Mouse (Mus musculus) embryonic facial prominence, embryonic 11.5 days (tissue): ENCODE measurements at regions not wholly inside any gene's neighbourhood (a gene's known extent, or its start where the extent isn't known, plus 50 kb on each side); places are given as distances from the start of the nearest gene placed in this dataset.

Experiments used
- ATAC-seq: fragments of 200-750 bp; cut with Nextera tagmentation; replicated peaks from 2 replicates; pipeline ENCODE4 v1.8.0; 2017; ENCODE audit warnings: low read depth; ENCODE audit not compliant: insufficient number of reproducible peaks, low FRiP score, low TSS enrichment
- DNase-seq: peaks from one replicate; pipeline ENCODE4 v3.0.0-alpha.2; 2015; ENCODE audit warnings: low spot score
- H3K27ac ChIP-seq: fragments of 300-500 bp; sonication (generic); replicated peaks from 2 replicates; pipeline ENCODE4 v1.5.1; 2014; ENCODE audit warnings: mild to moderate bottlenecking, low read depth, low read length, control low read depth
- H3K27me3 ChIP-seq: fragments of 300-500 bp; sonication (generic); 2 replicates; pipeline ENCODE4 v1.6.1; 2014; ENCODE audit warnings: mild to moderate bottlenecking, low read length, moderate library complexity, mixed read lengths; ENCODE audit not compliant: control insufficient read depth, insufficient read depth
- H3K36me3 ChIP-seq: fragments of 300-500 bp; sonication (generic); replicated peaks from 2 replicates; pipeline ENCODE4 v1.6.1; 2014; ENCODE audit warnings: low read depth, mild to moderate bottlenecking, low read length, moderate library complexity, mixed read lengths; ENCODE audit not compliant: control insufficient read depth, insufficient read depth
- H3K4me1 ChIP-seq: fragments of 300-500 bp; sonication (generic); 2 replicates; pipeline ENCODE4 v1.6.1; 2014; ENCODE audit warnings: low read length, mixed read lengths; ENCODE audit not compliant: control insufficient read depth, insufficient read depth
- H3K4me2 ChIP-seq: fragments of 300-500 bp; sonication (generic); 2 replicates; pipeline ENCODE4 v1.6.1; 2014; ENCODE audit warnings: low read depth, mild to moderate bottlenecking, control low read depth, low read length, moderate library complexity
- H3K4me3 ChIP-seq: fragments of 300-500 bp; sonication (generic); 2 replicates; pipeline ENCODE4 v1.5.1; 2014; ENCODE audit warnings: low read depth, low read length, control low read depth
- H3K9ac ChIP-seq: fragments of 300-500 bp; sonication (generic); replicated peaks from 2 replicates; pipeline ENCODE4 v1.6.1; 2014; ENCODE audit warnings: mild to moderate bottlenecking, control low read depth, low read length
- H3K9me3 ChIP-seq: fragments of 300-500 bp; sonication (generic); replicated peaks from 2 replicates; pipeline ENCODE4 v1.6.1; 2016; ENCODE audit warnings: mild to moderate bottlenecking, low read length, inconsistent platforms, mixed read lengths; ENCODE audit not compliant: control insufficient read depth
- WGBS: fragments of 180-500 bp; shearing (Covaris S2); extraction: QIAGEN DNeasy Blood & Tissue Kit; methylation state at CpG from one replicate; pipeline ENCODE4 v1.1.7; 2014; 5-methylcytosine and 5-hydroxymethylcytosine counted together

- H3K27ac ChIP-seq: no peak overlapping the region
- no peaks in the 10 kb centered on the region for H3K4me1 ChIP-seq
- DNase-seq (no peak), ATAC-seq (no peak)
- H3K36me3 ChIP-seq: no peaks in the 10 kb centered on the region
- H3K9me3 ChIP-seq: no peaks in the 10 kb centered on the region
- no peak overlapping the region for H3K4me2 ChIP-seq
- WGBS: 79% methylated on average over 10 of the region's 10 CpGs
- no peaks in the 10 kb centered on the region for H3K27me3 ChIP-seq
- no peak overlapping the region for H3K4me3 ChIP-seq
- no peak overlapping the region for H3K9ac ChIP-seq
These were observed 102.0 kb upstream of the Cxadr start for GRCm38 (mm10) chr16:78199252-78199651.

GRCm38 (mm10) chr16:78198642-78199121 lies 102.6 kb upstream of the Cxadr start:
- Histone ChIP-seq H3K4me1 (no peaks in the 10 kb centered on the region), H3K9ac (no peak overlapping the region), H3K36me3 (no peaks in the 10 kb centered on the region), H3K4me3 (no peak overlapping the region), H3K4me2 (no peak overlapping the region), H3K27me3 (no peaks in the 10 kb centered on the region), H3K9me3 (no peaks in the 10 kb centered on the region), H3K27ac (no peak overlapping the region)
- no peak for ATAC-seq
- peak; percentile 82 for DNase-seq
- 10% methylated on average over 16 of the region's 16 CpGs for WGBS

- Histone ChIP-seq H3K4me1 (no peaks in the 10 kb centered on the region), H3K4me3 (no peak overlapping the region), H3K36me3 (no peaks in the 10 kb centered on the region), H3K9ac (no peak overlapping the region), H3K27me3 (no peaks in the 10 kb centered on the region), H3K4me2 (no peak overlapping the region), H3K9me3 (no peaks in the 10 kb centered on the region), H3K27ac (no peak overlapping the region)
- peak; percentile 93 for DNase-seq
- 18% methylated on average over 10 of the region's 10 CpGs for WGBS
- ATAC-seq: no peak
These were observed 103.9 kb upstream of the Cxadr start for GRCm38 (mm10) chr16:78197252-78197896.

GRCm38 (mm10) chr16:78170627-78171605 lies 130.4 kb upstream of the Cxadr start:
- no peak overlapping the region for H3K4me2 ChIP-seq
- H3K4me1 ChIP-seq: no peaks in the 10 kb centered on the region
- H3K27me3 ChIP-seq: no peaks in the 10 kb centered on the region
- no peak for ATAC-seq
- no peak overlapping the region for H3K9ac ChIP-seq
- DNase-seq: no peak
- H3K36me3 ChIP-seq: no peaks in the 10 kb centered on the region
- WGBS: 73% methylated on average over 9 of the region's 9 CpGs
- no peaks in the 10 kb centered on the region for H3K9me3 ChIP-seq
- H3K27ac ChIP-seq: no peak overlapping the region
- no peak overlapping the region for H3K4me3 ChIP-seq

- Histone ChIP-seq H3K27me3 (no peaks in the 10 kb centered on the region), H3K9ac (no peak overlapping the region), H3K9me3 (no peaks in the 10 kb centered on the region), H3K4me1 (no peaks in the 10 kb centered on the region), H3K36me3 (no peaks in the 10 kb centered on the region), H3K4me2 (no peak overlapping the region), H3K27ac (no peak overlapping the region), H3K4me3 (no peak overlapping the region)
- 74% methylated on average over 3 of the region's 3 CpGs for WGBS
- ATAC-seq (no peak), DNase-seq (no peak)
These were observed 144.4 kb upstream of the Cxadr start for GRCm38 (mm10) chr16:78156876-78157232.

GRCm38 (mm10) chr16:78156138-78156875 lies 145.0 kb upstream of the Cxadr start:
- no peaks in the 10 kb centered on the region for H3K4me1 ChIP-seq
- DNase-seq: peak; percentile 74

GRCm38 (mm10) chr16:78153899-78154605 lies 147.2 kb upstream of the Cxadr start:
- Histone ChIP-seq H3K27ac (no peak overlapping the region), H3K4me3 (no peak overlapping the region), H3K36me3 (no peaks in the 10 kb centered on the region), H3K9ac (no peak overlapping the region), H3K9me3 (no peaks in the 10 kb centered on the region), H3K4me2 (no peak overlapping the region), H3K27me3 (no peaks in the 10 kb centered on the region), H3K4me1 (no peaks in the 10 kb centered on the region)
- 65% methylated on average over 2 of the region's 2 CpGs for WGBS
- ATAC-seq (no peak), DNase-seq (no peak)

More at GRCm38 (mm10) chr16:78156138-78156875, 145.0 kb upstream of the Cxadr start:
- no peak overlapping the region for H3K4me2 ChIP-seq
- H3K9ac ChIP-seq: no peak overlapping the region
- no peaks in the 10 kb centered on the region for H3K27me3 ChIP-seq
- H3K36me3 ChIP-seq: no peaks in the 10 kb centered on the region
- H3K9me3 ChIP-seq: no peaks in the 10 kb centered on the region
- ATAC-seq: no peak
- WGBS: 43% methylated on average over 7 of the region's 7 CpGs
- H3K27ac ChIP-seq: no peak overlapping the region
- no peak overlapping the region for H3K4me3 ChIP-seq
